Mouse (Mus musculus): Measurements from ENCODE around the gene Pik3cb. TPM values are rescaled to one million over a fixed set of nuclear protein-coding genes. Genes with fewer than 3 reads are reported as not detected.
A peak's percentile ranks its signal among the peaks of the same experiment; 100 is the strongest.

Gene Pik3cb
- total RNA-seq (2014; fragmentation: Nextera tagmentation) (9.5 and 14.1 TPM in 2 replicates), total RNA-seq (2017) (2.9 and 5.5 TPM in 2 replicates)

DNA sequence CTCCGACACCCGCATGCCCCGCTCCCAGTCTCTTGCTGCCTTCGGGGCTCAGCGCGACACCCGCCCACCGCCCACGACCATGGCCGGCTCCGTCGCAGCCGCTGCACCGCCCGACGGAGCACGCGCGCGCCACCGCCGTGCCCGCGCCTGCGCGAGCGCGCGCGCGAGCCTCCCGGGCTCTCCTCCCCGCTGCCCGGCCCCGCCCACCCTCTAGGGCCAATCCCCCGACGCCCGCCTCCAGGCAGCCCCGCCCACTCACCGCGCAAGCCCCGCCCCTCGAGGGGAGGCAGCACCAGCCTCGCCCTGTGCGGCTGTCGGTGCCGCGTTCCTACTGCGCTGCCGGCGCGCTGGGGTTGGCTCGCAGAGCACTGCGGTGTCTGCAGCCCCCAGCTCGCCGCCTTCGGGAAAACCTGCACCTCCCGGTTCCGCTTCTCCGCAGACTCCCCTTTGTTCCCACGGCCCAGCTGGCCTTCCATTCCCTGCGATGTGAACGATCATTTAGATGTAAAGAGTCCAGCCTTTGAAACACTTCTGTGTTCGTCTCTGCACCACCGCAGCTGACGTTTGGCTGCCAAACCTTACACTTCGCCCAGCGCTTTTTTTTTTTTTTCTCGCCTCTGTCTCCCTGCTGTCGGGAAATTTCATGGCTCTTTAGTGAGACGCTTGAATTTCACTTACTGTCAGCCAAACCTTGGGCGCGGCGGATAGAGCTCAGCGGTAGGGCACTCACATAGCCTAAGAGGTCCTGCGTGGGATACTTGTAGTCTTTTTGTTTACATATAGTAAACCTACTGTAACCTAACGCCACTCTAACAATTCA is at the start of gene Pik3cb:
Pik3cb (minus strand) TSS at position 559 of the 820 bp plus-strand sequence.
- peak; percentile 91 for ATAC-seq (replicated peaks; ENCODE audit: low FRiP score, low TSS enrichment, poor library complexity, severe bottlenecking)

DNA sequence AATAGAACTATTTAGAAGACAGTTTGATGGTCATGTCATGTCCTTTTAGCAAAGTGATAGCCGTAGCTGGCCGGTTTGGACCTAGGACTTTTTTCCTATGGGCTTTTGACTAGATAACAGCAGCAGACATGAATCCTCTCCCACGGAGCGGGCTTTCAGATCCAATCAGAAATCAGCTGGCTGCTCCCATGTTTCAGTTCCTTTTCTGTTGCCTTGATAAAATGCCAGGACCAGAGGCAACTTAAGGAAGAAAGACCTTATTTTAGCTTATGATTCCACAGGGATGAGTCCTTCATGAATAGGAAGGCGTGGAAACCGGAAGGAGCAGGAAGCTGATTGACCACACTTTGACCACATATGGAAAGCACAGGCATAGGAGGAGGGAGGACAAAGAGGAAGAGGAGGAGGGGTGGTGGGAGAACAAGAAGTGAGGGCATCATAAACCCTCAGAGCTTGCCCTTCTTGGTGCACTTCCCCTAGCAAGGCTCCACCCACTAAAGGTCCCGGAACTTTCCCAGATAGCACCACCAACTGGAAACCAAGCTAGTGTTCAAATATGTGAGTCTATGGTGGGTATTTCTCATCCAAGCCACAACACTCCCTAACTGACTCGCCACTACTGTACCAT is 42.7 kb upstream of the Pik3cb start:
- peak; percentile 31 for ATAC-seq (replicated peaks; ENCODE audit: low FRiP score, low TSS enrichment, poor library complexity, severe bottlenecking)

DNA sequence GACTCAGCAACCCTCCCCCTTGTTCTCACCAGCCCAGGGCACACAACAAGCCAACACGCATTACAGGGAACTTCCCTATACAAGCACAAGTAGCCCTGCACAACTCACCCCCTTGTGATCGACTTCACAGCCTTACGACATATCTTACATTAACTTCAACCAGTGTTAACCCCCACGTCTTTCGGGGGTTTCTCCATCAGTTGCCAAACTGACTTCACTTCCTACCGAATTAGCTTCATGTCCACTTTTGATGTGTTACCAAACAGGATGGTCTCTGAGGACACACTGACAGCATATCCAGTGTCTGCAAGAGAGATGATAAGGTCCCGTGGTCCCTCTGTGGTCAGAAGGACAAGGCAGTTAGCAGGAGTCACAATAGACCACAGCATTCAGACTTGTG is 41.7 kb upstream of the Pik3cb start:
- ATAC-seq (replicated peaks; ENCODE audit: low FRiP score, low TSS enrichment, poor library complexity, severe bottlenecking) = peak; percentile 89

DNA sequence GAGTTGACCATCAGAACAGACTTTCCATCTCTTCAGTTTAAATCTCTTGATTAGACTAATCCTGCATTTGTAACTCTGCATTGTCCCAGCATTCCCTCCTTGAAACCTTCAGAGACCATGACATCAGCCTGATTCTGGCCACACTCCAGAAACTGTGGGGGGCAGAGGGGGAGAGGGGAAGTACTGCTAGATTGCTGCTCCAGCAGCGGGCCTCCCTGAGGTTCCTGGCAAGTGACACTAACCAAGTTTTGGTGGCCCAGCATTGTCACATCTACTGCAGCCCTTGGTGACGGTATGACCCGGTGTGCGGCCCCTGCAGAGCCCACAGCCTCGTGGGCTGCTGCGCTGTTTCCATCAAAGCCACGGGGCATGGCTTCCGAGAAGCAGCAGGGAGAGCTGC is 39.9 kb upstream of the Pik3cb start:
- 0 out of 2 replicates have a peak, but pooled peaks have one; percentile 11 for ATAC-seq (replicated peaks; ENCODE audit: low FRiP score, low TSS enrichment, poor library complexity, severe bottlenecking)

DNA sequence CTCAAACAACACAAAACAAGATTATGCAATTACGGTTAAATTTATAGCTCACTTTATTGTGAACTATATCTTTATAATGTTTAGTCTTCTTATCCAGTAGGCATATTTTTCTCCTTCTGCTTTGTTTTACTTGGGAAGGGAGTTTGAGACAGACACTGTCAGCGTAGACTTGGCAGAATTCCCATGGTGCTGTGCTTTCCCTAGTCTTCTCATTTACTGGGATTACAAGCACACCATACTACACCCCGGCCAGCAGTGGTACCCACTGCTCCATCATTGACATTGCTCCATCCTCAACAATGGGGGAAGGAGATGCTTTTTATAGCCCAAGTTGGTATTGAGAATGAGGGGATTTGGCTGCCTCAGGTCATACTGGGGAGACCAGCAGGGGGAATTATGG is 38.3 kb upstream of the Pik3cb start:
- ATAC-seq (replicated peaks; ENCODE audit: low FRiP score, low TSS enrichment, poor library complexity, severe bottlenecking) = no peak

DNA sequence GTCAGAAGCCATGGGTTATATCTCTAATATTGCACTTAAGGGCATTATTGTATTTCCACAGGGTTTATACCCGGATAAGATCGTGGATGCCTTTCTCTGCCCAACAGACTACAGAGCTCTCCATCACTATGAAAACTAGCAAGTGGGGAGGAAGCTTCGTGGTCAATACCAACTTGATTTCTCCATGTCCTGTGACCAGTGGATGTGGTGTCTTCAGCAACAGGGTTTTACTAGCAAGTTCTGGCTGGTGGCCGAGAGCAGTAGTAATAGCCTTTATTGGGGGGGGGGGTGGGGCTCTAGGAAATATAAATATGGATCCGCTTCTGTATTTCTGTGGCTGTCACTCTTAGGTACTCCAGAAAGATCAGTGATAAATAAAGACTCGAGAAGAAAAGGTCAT is 35.4 kb upstream of the Pik3cb start:
- ATAC-seq (replicated peaks; ENCODE audit: low FRiP score, low TSS enrichment, poor library complexity, severe bottlenecking) = no peak

DNA sequence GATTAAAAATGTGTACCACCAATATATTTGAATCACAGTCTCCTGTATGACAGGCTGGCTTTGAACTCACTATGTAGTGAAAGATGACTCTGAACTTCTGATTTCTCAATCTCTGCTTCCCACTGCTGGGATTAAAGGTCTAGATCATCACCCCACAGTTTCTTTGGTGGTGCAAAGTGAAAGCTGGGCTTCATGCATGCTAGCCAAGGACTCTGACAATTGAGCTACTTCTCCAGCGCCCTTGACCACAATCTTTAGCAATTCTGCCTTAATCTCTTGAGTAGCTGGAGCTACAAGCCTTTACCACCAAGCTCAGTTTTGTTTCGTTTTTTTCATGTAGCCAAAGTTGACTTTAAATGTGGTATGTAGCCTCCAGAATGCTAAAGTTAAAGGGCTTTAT is 32.4 kb upstream of the Pik3cb start:
- no peak for ATAC-seq (replicated peaks; ENCODE audit: low FRiP score, low TSS enrichment, poor library complexity, severe bottlenecking)

DNA sequence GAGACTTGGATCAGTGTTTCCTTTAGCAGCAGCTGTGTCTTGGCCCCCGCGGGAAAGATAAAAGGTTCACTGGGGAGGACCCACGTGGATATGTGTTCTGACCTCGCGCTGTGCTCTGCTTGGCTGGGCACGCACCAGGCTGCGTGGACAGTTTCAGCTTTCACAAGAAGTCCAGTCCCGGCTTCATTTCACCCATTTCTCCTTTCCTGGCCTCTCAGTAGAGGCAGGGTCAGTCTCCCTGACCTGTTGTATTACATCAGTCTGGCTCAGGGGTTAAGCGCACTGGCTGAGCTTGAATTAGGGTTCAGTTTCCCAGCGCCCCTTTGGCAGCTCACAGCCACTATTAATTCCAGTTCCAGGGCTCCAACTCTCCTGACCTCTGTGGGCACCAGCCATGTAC is 30.8 kb upstream of the Pik3cb start:
- no peak for ATAC-seq (replicated peaks; ENCODE audit: low FRiP score, low TSS enrichment, poor library complexity, severe bottlenecking)

DNA sequence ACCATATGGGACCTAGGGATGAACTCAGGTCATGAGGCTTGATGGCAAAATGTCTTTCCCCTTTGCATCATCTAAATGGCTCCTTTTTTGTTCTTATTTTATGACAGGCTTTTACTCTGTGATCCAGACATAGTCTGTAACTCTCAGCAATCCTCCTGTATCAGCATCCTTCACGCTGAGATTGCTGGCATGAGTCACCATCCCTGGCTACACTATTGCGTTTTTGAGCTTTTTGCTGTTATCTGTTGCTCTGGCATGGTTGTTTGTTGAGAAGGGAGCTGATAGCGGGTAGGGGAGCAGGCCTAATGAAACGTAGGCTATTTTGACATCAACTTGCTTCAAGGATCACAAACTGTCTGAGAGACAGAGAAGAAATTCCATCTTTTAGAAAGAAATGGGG is 28.6 kb upstream of the Pik3cb start:
- ATAC-seq (replicated peaks; ENCODE audit: low FRiP score, low TSS enrichment, poor library complexity, severe bottlenecking) = 0 out of 2 replicates have a peak, but pooled peaks have one; percentile 26

DNA sequence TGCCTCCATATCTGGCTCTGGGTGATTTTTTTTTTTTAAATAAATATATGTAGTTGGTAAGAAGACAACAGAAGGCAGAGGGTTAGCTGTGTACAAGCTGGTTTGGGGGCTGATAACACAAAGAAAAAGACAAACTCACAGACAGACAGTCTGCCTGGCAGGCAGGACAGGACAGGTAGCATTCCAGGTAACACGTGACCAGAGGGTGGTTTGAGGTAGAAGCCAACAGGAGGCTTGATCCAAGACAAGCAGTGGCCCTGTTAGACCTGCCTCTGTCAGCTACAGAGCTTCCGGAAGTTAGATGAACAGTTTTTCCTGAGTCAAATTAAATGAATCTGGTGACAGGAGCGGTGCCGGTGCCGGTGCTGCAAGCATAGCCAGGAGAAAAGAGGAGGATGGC is 26.5 kb upstream of the Pik3cb start:
- no peak for ATAC-seq (replicated peaks; ENCODE audit: low FRiP score, low TSS enrichment, poor library complexity, severe bottlenecking)

DNA sequence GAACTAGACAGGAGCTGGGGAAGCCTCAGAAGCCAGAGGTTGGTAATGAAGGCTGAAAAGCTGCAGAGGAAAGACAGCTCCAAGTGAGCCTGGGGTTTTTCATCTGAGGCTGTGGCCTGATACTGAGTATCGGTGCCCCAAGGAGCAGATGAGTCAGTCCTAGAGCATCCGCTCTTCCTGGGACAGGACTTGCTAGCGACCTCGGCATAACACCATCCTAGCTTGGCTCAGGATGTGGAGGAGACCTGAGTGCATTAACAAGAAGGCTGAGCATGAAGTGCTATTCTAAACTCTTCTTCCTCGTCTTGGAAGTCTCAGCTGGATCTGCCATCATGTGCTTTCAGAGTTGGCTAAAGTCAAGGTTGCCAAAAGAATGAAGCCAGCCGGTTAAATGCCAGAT is 25.5 kb upstream of the Pik3cb start:
- ATAC-seq (replicated peaks; ENCODE audit: low FRiP score, low TSS enrichment, poor library complexity, severe bottlenecking) = no peak

DNA sequence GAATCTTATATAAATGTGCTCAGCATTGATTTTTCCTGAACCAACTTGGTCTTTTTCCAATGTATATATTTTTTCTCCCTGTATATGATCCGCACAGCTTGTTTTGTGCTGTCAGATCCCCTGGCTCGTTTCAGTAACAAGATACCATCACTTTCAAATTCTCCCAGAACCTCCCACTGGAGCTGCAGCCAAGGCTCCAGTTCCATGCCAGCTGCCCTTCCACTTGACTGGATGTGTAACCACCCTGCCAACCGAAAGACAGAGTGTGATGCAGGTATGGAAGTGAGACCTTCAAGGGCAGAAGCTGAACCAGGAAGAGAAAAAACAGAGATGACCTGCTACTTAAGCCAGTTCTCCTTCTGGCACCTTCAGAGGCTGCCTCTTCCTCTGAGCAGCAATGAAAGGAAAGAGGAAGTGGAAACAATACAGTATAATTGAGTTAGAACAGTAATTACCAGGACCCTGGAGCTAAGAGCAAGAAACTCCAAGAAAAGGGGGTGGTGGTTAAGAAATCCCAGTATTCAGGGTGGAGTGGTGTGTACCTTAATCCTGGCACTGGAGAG is 24.3 kb upstream of the Pik3cb start:
- no peak for ATAC-seq (replicated peaks; ENCODE audit: low FRiP score, low TSS enrichment, poor library complexity, severe bottlenecking)

DNA sequence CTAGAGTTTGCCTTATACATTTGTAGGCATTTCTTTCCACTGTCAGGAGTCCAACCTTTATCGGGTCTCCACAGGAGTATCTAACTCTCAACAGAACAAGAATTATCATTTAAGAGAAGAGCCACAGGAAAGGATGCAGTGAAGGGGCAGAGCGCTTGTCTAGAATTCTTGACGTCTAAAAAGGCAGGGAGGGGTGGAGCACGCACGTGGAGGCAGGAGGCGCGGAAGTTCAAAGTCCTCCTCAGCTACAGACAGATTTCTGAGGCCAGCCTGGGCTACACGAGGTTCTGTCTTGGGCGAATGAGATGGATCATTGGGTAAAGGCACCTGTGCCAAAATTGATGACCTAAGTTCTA is 23.7 kb upstream of the Pik3cb start:
- ATAC-seq (replicated peaks; ENCODE audit: low FRiP score, low TSS enrichment, poor library complexity, severe bottlenecking) = peak; percentile 56

DNA sequence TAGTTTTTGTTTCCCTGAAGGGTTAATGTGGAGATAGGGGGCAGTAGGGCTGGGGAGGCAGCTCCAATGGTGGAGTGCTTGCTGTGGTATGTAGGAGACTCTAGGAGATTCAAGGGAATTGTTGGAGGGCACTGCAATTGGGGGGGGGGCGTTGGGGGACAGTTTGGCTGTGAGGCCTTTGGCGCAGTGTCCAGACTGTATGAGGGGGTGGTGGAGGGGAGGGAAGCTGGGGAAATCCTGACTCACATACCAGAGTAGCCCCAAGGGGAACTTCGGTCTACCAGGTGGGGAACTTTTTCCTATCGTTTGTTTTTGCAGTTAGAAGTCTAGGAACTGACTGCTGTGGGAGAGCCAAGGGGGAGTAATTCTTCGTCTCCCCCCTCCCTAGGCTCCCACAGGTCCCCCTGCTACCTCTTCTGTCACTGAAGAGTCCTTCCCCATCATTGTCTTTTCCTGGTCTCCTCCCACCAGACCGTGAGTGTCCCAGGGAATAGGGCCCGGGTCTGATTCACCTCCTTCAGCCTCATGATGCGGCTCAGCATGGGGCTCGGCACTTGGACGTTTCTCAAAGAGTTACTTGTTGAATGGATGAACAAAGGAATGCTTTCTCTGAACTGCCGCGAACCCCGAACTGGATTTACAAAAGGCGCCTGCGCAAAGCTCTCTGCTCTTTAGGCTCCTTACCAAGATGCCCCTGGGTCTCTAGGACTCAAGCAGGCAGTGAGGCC is 23.2 kb upstream of the Pik3cb start:
- ATAC-seq (replicated peaks; ENCODE audit: low FRiP score, low TSS enrichment, poor library complexity, severe bottlenecking) = no peak

DNA sequence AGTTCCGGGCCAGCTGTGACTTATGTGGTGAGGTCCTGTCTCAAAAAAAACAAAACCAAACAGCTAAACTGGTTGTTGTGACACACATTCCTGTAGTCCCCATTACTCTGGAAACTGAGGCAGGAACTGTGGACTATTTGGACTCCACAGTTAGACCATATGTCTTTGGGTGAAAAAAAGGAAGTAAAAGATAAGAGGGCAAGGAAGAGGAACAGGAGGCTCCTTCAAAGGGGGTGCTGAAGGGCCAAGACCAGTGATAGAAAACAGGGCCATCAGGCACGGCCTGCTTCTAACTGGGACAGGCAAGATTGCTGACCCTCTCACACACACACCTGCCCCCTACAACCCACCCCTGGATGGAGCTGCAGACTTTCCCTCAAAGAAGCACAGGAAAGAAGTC is 22.4 kb upstream of the Pik3cb start:
- ATAC-seq (replicated peaks; ENCODE audit: low FRiP score, low TSS enrichment, poor library complexity, severe bottlenecking) = no peak

DNA sequence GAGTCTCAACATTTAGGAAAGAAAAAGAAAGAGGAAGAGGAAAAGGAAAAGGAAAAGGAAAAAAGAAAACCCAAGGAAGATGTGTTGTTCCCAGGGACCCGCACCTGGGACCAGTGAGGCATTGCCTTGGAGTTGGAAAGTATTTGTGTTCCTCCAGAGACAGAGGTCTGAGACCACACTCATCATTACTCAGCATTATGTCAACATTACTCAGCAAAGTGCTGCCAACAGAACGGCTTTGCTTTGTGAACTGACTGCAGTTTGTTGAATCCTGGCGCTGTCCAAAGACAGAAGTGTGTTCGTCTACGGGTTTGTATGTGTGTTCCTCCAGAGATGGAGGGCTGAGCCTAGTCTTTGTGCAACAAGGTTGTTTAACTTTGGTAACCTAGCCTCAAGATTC is 20.4 kb upstream of the Pik3cb start:
- ATAC-seq (replicated peaks; ENCODE audit: low FRiP score, low TSS enrichment, poor library complexity, severe bottlenecking) = no peak

DNA sequence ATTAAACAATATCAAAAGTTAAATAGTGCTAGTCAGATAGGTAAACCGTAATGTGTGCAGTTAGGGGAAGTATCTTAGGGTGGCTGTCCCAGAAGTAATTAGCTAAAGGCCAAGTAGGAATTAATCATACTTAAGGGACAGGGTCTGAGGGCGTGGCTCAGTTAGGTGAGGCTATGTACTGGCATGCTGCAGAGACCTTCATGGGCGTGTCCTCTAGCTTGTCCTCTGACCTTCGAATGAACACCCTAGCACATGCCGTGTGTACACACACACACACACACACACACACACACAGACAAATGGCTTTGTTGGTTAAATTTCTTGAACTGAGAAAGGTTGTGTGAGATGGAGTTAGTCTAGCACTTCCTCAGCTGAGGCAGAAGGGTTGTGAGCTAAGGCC is 19.5 kb upstream of the Pik3cb start:
- ATAC-seq (replicated peaks; ENCODE audit: low FRiP score, low TSS enrichment, poor library complexity, severe bottlenecking) = no peak

DNA sequence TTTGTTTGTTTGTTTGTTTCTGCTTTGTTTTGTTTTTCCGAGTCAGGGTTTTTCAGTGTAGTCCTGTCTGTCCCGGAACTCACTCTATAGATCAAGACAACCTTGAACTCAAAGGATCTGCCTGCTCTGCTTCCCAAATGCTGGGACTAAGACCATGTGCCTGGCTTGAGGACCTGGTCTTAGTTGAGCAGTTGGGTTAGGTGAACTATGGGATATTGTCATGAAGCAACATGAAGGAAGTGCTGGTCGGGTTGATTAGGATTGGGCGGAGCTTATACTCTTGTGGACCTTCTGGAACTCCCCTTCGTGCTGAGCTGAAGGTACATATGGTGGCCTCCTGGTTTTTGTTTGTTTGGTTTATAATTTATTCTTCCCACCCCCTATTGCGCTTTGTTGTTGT is 18.3 kb upstream of the Pik3cb start:
- 0 out of 2 replicates have a peak, but pooled peaks have one; percentile 56 for ATAC-seq (replicated peaks; ENCODE audit: low FRiP score, low TSS enrichment, poor library complexity, severe bottlenecking)

DNA sequence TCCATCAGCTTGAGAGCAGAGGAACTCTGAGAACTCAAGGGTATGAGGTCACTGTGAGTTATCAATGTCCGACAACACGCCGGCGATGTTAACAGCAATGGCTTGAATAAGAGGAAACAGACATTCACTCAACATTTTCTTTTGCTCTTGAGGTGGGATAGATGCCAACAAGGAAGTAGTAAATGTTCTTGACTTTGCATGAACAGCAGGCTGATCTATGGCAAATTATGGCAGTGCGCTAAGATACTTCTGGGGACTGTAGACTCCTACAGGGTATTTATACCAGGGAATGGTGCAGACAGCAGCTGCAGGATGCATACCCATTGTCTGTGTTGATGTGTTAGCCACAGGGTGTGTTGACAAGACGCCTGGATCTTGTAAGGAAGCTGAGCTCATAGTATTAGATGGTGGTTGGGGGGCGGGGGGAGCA is 17.8 kb upstream of the Pik3cb start:
- no peak for ATAC-seq (replicated peaks; ENCODE audit: low FRiP score, low TSS enrichment, poor library complexity, severe bottlenecking)

DNA sequence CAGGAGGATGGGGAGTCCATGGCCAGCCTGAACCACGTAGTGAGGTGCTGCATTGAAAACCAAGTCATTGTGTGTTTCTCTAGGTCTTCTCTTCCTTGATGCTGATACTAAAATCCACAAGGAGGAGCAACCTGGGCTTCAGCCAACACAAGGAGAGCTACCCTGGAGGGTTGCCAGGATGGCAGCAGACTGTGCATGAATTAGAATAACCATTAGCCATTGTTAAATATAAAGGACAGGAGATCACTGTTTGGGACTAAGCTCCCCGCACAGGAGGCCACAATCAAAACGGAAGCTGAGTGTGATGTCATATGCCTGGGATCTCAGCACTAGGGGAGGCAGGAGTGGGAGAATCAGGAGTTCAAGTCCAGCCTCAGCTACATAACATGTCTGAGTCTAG is 13.2 kb upstream of the Pik3cb start:
- ATAC-seq (replicated peaks; ENCODE audit: low FRiP score, low TSS enrichment, poor library complexity, severe bottlenecking) = no peak
